Mouse (Mus musculus): ENCODE results near the gene Gm8127. TPM values are rescaled to one million over a fixed set of nuclear protein-coding genes. Genes with fewer than 3 reads are reported as not detected.

Gm8127 gene
- total RNA-seq, 4 experiments from 2014 or later: not detected

Other genes starting within 250 kb of the Gm8127 start
- gene Gm8094, start 217.2 kb downstream of the Gm8127 start, total RNA-seq (2022): not detected
- not detected for gene Gm8104, start 193.2 kb downstream of the Gm8127 start, total RNA-seq (2022)
- not detected for gene Gm7233, start 114.0 kb downstream of the Gm8127 start, total RNA-seq (2022)
- gene Gm8122, start 58.5 kb downstream of the Gm8127 start, total RNA-seq (2022): not detected
- gene Gm8126, start 35.2 kb downstream of the Gm8127 start, total RNA-seq (2022): not detected
- gene Gm9732, start 18.8 kb downstream of the Gm8127 start, total RNA-seq (2022): not detected
- gene 1700001F09Rik, start 54.0 kb upstream of the Gm8127 start, total RNA-seq (2022): not detected
- gene Gm8138, start 122.5 kb upstream of the Gm8127 start, total RNA-seq (2022): not detected
- gene Gm5799, start 249.7 kb upstream of the Gm8127 start, total RNA-seq (2022): not detected